Mouse (Mus musculus): ENCODE measurements around the gene Tbx15.

The Tbx15 gene

DNA sequence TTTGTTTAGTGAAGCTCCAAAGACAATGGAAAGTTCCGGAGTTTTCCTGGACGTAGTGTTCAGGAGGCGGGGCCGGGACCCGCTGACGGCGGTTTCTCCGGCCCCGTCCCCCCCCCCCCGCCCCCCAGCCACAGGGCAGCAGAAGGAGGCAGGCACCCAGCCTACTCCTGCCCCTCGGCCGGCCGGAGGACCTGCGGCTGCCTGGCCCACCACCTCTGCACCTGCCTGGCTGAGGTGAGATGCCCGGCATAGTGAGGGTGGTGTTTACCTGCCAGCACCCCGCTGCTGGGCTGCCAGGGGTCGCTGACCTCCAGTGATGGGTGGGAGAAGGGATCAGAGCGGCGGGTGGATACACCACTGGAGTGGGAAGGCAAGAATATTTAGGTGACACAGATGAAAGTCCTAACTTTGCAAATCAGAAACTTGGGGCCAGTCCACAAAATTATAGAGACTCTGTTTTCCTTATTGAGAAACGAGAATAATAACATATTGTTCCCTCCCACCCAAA, at the start of gene Tbx15:
TSS of gene Tbx15 (plus strand) at position 169 of the 508 bp plus-strand sequence.
- no peak for DNase-seq (ENCODE audit: low spot score in 2 of 2)

- DNase-seq (ENCODE audit: low spot score in 2 of 2), result no peak
These were observed 46.6 kb upstream of the Tbx15 start for GRCm38 (mm10) chr3:99193576-99193975.

DNA sequence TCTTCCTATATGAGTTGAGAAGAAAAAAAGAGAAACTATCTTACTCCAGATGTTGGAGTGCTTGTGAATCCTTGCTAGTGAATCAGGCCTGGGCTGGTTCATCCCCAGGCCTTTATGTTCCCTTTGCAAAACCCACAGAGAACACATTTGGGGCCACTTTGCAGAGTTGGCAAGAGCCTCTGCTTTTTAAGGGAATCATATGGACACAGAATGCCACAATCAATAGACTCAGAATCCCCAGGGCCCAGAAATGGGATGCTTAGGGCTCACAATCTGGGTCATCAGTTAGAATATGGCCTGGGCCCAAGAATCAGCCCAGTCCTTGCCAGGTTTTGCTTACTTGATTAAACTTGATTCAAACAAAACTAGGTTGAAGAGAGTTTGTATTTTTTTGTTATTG, 36.9 kb upstream of the Tbx15 start:
- no peak for DNase-seq (ENCODE audit: low spot score in 2 of 2)

DNA sequence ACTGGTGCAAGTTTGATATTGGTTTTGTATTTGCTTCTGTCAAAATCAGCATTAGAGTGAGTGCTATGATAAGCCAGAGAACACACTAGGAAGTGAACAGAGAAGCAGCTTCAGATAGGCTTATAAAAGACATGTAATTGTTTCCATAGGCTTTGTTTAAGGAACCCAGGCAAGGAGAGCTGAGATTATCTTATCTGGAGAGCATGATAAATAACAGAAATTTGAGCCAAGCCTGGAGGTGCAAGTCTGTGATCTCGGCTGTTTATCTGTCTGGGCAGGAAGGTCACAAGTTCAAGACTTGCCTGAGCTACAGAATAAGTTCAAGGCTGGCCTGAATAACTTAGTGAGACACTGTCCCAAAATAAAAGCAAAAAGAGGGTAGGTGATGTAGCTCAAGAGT, 31.8 kb upstream of the Tbx15 start:
- no peak for DNase-seq (ENCODE audit: low spot score in 2 of 2)

- DNase-seq (ENCODE audit: low spot score in 2 of 2), result no peak
These were observed 29.0 kb upstream of the Tbx15 start for GRCm38 (mm10) chr3:99211105-99211698.

- DNase-seq (ENCODE audit: low spot score in 2 of 2), result no peak
These were observed 12.4 kb upstream of the Tbx15 start for GRCm38 (mm10) chr3:99227807-99228206.

DNA sequence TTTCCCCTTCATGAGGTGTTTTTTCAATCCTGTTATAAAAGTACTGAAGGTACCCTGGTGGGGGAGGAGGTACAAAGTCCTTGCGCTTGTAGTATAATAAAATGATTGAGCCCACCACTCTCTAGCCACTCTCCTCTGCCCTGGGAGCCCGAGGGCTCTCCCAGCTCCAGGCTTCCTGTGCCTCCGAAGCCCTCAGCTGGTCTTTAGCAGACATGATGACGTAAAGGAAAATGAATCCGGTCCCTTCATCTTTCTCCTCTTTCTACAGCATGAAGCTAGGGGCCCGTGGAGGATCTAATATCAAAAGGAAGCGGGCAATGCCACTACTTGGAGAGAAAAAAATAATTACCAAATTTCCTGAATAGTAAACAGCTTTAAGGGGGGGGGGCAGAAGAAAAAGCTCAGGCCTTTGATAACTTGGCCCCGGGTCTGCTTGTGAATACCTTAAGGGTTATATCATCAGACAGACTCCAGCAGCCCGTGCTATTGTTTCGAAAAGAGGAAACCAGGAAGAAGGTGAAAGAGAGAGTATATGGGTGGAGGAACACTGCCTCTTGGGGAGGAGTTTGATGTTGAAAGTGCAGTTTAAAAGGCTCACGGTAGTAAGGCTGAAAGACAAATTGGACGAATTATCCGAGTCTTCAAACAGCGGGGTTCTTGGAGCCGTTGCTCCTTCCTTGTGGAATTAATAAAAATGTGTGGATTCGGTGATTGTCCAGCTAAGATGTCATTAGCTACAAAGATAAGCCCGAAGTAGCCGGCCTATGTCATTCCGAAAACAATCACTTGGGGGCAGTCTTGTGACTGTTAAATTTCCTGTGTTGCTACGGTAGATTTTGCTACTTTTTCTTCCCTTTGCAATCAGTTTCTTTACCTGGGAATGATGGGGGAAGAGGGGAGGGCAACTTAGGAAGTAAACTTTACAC, 6.5 kb upstream of the Tbx15 start:
- peak in 1 of 2 experiments; percentile 51 for DNase-seq (ENCODE audit: low spot score in 2 of 2)

DNA sequence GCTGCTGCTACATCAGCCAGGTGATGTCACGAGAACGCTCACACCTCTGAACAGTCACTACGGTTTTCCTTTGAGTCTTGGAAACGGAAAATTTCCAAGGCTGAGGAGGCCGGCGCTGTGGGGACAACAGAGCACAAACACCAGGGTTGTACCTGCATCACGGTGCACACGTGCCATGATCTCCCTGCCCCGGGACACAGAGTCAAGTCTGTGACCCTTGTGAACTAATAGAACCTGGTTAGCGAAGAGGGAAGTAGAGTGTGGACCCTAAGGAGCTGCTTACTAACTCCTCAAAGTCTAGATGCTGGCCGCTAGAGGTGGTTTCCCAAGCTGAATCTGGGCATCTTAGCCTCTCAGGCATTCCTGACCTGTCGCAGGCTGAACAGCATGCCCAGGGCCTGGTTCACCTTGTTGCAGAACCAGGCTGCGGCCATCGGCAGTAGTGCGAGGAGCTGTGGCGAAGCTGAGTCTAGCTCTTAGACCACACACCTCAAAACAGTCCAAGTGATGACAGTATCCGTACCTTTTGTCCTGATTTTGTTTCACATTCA, 5.8 kb upstream of the Tbx15 start:
- no peak for DNase-seq (ENCODE audit: low spot score in 2 of 2)

- DNase-seq (ENCODE audit: low spot score in 2 of 2), result no peak
These were observed 4.9 kb upstream of the Tbx15 start for GRCm38 (mm10) chr3:99235116-99235803.

- DNase-seq (ENCODE audit: low spot score in 2 of 2), result no peak
These were observed 4.1 kb upstream of the Tbx15 start for GRCm38 (mm10) chr3:99235804-99236755.

- no peak for DNase-seq (ENCODE audit: low spot score in 2 of 2)
These were observed 1.5 kb upstream of the Tbx15 start for GRCm38 (mm10) chr3:99238691-99239090.

GRCm38 (mm10) chr3:99239301-99240045, 708 bp upstream of the Tbx15 start:
- no peak for DNase-seq (ENCODE audit: low spot score in 2 of 2)

DNA sequence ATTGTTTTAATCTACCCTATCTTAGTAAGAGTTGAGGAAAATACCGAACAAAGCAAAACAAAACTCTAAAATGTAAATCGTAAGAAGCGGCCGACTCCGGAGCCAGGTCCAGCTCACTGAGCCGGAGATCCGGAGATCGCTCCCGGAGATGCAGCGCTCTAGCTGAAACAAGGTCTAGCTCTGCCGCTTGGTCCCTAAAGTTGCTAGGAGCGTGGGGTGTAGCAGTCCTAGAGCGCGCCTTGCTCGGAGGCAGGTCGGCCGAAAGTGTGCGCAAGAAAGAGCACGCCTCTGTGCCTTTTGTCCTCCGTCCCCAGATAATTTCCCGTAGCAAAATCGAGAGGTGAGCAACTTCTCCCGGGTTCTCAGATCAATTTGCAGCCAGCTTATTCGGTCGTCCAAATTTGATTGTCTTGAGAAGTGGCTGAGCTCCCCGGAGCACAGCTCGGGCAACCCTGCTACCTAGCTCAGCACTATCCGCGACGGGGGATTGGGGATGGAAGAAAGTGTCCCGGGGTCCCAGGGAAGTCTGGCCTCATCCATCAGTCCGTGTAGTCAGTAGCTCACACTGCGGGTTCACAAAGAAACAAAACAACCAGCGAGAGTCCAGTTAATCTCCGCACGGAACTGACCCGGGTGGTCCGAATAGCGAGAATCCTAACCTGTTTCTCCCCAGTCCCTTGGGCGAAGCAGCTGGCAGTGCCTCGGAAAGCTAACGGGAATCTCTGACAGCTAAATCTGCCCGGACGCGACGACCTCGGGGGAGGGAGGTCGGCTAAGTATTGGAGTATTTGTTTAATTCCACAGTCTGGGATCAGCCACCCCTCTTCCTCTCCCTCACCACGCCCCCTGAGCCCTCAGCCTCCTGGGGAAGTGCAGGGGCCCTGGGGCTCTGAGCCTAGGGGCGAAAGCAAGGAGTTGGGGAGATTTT, 894 bp downstream of the Tbx15 start:
- DNase-seq (ENCODE audit: low spot score in 2 of 2), result no peak

- no peak for DNase-seq (ENCODE audit: low spot score in 2 of 2)
These were observed 2.3 kb downstream of the Tbx15 start for GRCm38 (mm10) chr3:99242481-99242880.

DNA sequence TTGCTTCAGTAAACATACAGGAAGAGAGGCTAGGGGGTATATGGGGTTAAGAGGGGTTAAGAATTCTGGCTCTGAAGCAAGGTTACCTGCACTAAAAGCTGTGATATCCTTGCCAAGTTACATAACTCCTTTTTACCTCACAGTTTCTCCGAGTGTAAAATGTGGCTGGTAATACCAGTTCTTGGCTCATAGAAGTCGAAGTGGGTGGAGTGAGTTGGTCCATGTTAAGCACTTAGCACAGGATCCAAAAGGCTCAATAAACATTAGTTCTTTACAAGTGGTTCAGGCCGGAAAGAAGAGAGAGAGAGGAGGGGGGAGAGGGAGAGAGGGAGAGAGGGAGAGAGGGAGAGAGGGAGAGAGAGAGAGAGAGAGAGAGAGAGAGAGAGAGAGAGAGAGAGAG, 5.2 kb downstream of the Tbx15 start:
- DNase-seq (ENCODE audit: low spot score in 2 of 2), result no peak

- DNase-seq (ENCODE audit: low spot score in 2 of 2), result no peak
These were observed 6.4 kb downstream of the Tbx15 start for GRCm38 (mm10) chr3:99246629-99247028.

DNA sequence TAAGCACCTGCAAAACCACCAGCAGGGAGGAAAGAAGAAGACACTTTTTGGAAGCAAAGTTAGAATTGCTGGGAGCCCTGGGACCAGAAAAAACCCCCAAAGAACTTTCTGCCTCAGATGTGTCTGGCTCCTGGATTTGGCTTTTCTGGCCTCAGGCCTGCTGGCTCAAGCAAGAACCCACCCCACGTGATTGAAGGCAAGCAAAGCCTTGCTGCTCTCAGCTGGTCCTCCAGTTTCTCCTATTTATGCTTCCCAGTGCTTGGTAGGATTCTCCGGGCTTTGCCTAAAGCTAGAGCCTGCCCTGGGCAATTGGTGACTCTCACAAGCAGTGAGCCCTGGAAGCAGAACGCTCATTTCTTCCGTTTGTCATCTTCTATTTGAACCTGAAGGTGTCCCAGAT, 7.4 kb downstream of the Tbx15 start:
- DNase-seq (ENCODE audit: low spot score in 2 of 2), result no peak

GRCm38 (mm10) chr3:99247996-99248801, 8.0 kb downstream of the Tbx15 start:
- no peak for DNase-seq (ENCODE audit: low spot score in 2 of 2)

Measured in left cerebral cortex, adult 9 months (tissue).